Mouse (Mus musculus): ENCODE measurements around the gene Cog1. TPM values are rescaled to one million over a fixed set of nuclear protein-coding genes. Genes with fewer than 3 reads are reported as not detected.

Gene Cog1
- total RNA-seq, 2 experiments from 2014 or later = 17.3 to 19.8 TPM

DNA sequence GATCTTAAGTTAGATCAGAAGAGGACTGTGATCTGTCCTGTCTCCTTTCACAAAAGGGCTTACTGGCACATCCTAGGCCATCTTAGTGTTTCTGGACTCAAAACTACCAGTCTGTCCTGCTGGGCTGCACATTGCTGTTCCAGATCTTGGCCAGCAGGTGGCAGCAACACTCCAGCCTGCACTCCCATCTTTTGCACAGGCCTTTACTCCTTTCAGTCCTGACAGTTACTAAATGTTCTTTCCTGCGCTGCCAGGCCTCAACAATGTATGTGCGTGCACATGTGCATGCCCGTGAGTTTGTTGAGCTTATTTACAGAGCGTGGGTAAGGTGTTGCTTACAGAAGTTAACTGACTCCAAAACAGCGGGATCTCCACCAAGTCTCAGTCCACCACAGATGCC, 54.8 kb downstream of the Cog1 start:
- DNase-seq = peak; percentile 81 to 84

DNA sequence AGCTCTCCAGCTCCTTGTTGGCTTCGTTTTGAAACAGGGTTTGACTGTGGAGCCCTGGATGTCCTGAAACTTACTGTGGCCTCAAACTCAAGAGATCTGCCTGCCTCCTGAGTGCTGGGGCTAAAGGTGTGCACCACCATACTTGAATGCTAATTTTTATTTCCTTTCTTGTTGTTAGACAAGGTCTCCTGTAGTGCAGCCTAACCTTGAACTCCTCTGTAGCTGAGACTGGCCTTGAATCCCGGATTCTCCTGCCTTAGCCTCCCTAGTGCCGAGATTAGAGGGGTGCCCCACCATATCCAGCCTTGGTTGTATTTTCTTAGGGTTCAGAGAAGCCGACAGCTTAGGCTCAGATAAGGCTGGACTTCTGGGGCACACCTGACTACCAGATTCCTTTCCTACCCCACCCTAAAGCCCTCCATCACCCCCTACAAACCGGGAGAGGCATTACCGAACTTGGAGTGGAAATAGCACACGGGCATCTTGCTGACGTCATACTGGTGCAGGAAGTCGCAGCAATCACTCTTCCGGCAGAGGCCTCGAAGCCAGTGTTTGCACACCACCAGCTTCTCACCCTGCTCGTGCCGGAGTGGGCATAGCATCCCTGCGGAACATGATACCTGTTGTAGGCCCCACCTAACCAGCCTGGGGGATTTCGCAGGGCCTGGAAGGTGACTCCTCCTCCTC, 57.1 kb downstream of the Cog1 start:
- no peak for DNase-seq

DNA sequence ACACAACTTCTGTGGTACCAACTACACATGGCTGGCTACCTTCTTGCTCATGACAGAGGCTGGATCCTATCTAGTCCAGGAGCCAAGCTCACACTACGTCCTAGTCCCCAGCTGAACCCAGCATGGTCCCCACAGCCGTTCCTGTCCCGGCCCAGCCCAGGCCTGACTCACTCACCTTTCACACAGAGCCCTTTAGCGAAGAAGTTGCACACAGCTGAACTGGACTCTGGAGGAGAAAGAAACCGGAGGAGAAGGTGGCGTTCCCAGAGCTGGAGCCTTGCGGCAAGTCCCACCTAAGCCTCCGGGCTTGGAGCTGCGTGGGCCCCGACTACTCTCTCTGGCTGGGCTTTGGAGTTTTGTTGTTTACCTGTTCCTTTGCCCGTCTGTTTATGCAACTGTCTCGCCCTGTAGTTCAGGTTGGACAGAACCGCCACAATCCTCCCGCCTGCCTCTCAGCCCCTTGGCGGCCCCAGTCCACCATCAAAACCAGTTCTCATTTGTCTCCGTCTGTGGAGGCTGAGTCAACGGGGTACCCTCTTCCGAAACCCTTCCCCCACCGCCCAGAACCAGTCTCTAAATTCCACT, 59.8 kb downstream of the Cog1 start:
- DNase-seq = no peak

DNA sequence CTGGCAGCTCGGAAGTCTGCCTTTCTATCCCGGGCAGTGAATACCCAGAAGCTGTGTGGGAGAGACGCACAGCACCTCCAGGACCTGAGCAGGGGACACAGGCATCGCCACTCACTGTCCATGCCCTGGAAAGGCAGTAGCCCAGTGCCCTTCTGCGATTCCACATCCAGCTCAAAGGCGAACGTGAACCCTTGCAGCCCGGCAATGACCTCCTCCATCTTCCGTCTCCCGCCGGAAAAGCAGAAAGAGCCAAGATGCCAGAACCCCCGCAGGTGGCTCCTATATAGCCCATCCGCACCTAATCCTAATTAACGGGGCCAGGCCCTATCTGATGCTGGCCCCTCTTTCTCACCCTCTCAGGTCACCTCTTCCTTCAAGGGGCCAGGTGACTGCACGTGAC, 60.3 kb downstream of the Cog1 start:
- DNase-seq = no peak

DNA sequence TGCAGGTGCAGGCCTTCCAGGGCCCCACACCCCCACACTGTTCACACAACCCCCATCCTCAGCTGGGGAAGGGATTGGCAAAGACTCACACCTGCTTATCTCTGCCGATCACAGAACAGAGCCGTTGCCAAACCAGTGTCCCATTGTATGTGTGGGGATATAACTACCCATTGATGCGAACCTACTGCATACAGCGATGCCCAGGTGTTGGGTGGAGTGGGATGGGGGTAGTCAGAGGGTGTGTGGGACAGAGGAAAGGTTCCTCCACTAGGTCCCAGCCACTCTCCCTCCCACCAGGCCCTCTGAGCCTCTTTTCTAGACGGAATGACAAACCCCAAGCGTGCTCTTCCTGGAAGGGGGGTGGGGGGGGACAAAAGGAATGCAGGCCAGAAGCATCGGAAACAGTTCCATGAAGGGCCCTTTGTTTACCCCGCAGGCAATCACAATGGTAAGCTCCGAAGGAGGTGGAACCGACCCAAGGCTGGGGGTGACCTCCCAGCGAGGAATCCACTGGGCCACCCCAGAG, 60.8 kb downstream of the Cog1 start, which contains the start of gene Cpsf4l:
Gene Cpsf4l (minus strand): TSS at position 287 of the 526 bp plus-strand sequence.
- DNase-seq = no peak

DNA sequence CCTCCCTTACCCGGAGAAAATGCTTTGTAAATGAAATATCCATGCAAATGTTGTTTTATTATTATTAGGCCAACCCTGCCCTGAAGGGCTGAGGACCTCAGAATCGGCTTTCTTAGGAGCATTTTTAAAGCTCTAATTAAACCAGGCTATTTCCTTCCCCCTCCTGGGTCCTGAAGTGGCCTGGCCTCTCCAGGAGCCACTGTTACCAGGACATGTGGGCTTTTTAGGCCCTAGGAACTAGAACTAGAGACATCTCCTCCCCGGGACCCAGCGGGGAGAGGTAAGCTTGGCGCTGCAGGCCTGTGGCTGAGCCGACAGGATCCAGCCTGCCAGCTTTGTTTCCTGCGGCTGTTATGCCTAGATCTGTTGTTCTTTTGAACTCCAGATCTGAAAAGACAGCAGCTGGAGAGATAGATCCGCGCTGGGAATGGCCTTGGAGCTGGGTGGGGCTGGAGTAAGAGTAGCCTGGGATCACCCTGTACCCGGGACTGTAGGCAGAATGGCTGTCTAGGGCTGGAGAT, 61.3 kb downstream of the Cog1 start:
- DNase-seq = peak in 1 of 2 experiments; percentile 35

DNA sequence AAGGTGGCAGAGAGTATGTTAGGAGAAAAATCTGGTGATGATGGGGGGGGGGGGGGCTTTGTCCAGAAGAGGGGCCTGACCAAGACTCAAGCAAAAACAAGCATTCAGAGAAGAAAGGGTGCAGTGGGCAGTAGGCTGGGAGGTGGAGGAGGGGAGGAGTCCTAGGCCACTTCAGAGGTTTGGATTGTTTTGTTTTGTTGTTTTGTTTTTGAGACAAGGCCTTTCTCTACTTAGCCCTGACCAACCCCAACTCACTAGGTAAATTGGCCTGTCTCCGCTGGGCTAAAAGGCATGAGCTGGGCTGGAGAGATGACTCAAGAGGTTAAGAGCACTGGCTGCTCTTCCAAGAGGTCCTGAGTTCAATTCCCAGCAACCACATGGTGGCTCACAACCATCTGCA, 62.1 kb downstream of the Cog1 start:
- no peak for DNase-seq

DNA sequence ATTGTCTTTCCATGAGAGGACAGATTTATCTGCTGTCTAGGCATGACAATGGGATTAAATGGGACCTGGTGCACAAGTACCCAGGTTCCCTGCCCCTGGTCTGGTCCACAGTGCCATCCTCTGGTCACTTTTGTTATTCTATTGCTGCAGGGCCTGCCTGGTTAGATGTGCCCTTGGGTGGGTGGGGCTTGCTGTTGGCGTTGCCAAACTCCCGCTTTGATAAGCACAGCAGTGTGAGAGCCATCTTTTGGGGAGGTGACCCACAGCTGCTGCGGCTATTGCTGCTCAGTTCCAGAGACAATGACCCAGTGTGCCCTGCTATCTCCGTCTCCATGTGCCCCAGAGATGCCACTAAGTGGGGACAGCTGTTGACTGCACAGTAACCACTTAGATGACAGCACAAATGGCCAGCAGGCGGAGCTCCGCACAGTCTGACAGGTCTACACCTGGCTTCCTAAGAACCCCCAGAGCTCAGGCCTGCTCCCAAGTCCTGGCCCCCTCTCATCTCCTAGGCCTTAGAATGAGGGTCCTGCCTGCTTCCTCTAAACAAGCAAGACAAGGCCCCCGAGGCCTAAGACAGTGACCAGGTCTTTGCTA, 66.2 kb downstream of the Cog1 start:
- DNase-seq = no peak

DNA sequence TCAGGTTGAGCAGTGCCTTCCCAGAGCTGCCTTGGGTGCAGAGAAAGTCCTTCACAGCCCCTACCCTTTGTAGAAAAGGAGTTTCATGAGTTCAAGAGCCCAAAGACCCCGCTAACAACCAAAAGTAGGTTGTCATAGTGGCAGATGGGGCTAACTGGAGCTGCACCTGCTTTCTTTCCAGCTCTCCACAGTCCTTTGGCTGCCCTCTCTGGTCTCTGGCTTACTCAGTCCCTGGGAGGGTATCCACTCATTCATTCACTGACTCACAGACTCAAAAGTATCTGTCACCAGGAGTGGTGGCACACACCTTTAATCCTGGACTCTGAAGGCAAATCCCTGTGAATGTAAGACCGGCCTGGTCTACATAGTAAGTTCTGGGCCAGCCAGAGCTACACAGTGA, 67.2 kb downstream of the Cog1 start:
- DNase-seq = no peak

Other genes with a start within 250 kb of the Cog1 start
- gene Sstr2, start 29.8 kb upstream of the Cog1 start, total RNA-seq (2021) = not detected
- 1 to 10 TPM; 3.3 to 4.8 TPM for gene Slc39a11, start 910 bp downstream of the Cog1 start, total RNA-seq (2021)
- gene Fam104a, start 35.0 kb downstream of the Cog1 start, total RNA-seq (2021) = 10 to 100 TPM; 16.0 to 16.7 TPM
- 1 to 10 TPM; 7.0 to 7.8 TPM for gene D11Wsu47e, start 35.2 kb downstream of the Cog1 start, total RNA-seq (2021)
- gene Cpsf4l, start 60.8 kb downstream of the Cog1 start, total RNA-seq (2021) = not detected
- gene Cdc42ep4, start 102.7 kb downstream of the Cog1 start, total RNA-seq (2021) = 10 to 100 TPM; 19.1 to 23.8 TPM

All from heart, adult 18-20 months (tissue).